Mouse (Mus musculus) C2C12 (cell line): ENCODE results near the gene Thbd. TPM values are rescaled to one million over a fixed set of nuclear protein-coding genes. Genes with fewer than 3 reads are reported as not detected.

Source experiments
- H3K27me3 ChIP-seq: one replicate; pipeline ENCODE4 v1.6.1; 2011; ENCODE audit not compliant: control insufficient read depth, insufficient read depth, insufficient read length
- H3K36me3 ChIP-seq: one replicate; pipeline ENCODE4 v1.6.1; 2011; ENCODE audit not compliant: control insufficient read depth, insufficient read depth
- H3K4me3 ChIP-seq: one replicate; pipeline ENCODE4 v1.5.1; 2011; ENCODE audit warnings: mild to moderate bottlenecking, control low read depth; ENCODE audit not compliant: poor library complexity, insufficient read depth, severe bottlenecking
- H3K79me2 ChIP-seq: one replicate; pipeline ENCODE4 v1.6.1; 2011; ENCODE audit not compliant: control insufficient read depth, insufficient read depth
- H3K79me3 ChIP-seq: one replicate; pipeline ENCODE4 v1.6.1; 2011; ENCODE audit warnings: low read depth, control low read depth
- H3ac ChIP-seq: one replicate; pipeline ENCODE3; 2011; ENCODE audit warnings: low read depth; ENCODE audit not compliant: control insufficient read depth, insufficient read length
- CEBPB ChIP-seq: IDR thresholded peaks from one replicate; pipeline ENCODE4 v1.6.1; 2011; ENCODE audit warnings: low read depth, mild to moderate bottlenecking, control low read depth, moderate library complexity
- CTCF ChIP-seq: IDR thresholded peaks from one replicate; pipeline ENCODE4 v1.5.1; 2011; ENCODE audit not compliant: control insufficient read depth, insufficient read depth, insufficient read length
- FOSL1 ChIP-seq: IDR thresholded peaks from one replicate; pipeline ENCODE4 v1.8.0; 2011; ENCODE audit warnings: mild to moderate bottlenecking, low read length; ENCODE audit not compliant: poor library complexity, insufficient read depth, severe bottlenecking
- MAX ChIP-seq: IDR thresholded peaks from one replicate; pipeline ENCODE4 v1.6.1; 2011; ENCODE audit warnings: mild to moderate bottlenecking, control low read depth
- MYOD1 ChIP-seq: IDR thresholded peaks from one replicate; pipeline ENCODE4 v1.6.1; 2011; ENCODE audit warnings: low read depth; ENCODE audit not compliant: control insufficient read depth, insufficient read length
- MYOG ChIP-seq: IDR thresholded peaks from one replicate; pipeline ENCODE4 v1.6.1; 2011; ENCODE audit not compliant: control insufficient read depth, insufficient read length; ENCODE audit errors: extremely low read depth
- USF1 ChIP-seq: IDR thresholded peaks from one replicate; pipeline ENCODE4 v1.6.1; 2011; ENCODE audit warnings: low read depth, mild to moderate bottlenecking, control low read depth, moderate library complexity
- polyA plus RNA-seq: library from polyadenylated mRNA; unstranded; fragments of >200 nt; fragmentation: generic; extraction: Trizol; gene quantifications from one replicate; pipeline ENCODE4 v1.2.1, GENCODE M21; 2012; ENCODE audit warnings: missing spikeins

Gene Thbd
- polyA plus RNA-seq, 1 experiment, result 4.2 TPM

- Histone ChIP-seq H3K27me3 (no peaks in the 10 kb centered on the region), H3K79me2 (no peaks in the 10 kb centered on the region), H3ac (no peak overlapping the region), H3K4me3 (no peak overlapping the region), H3K36me3 (no peaks in the 10 kb centered on the region), H3K79me3 (no peaks in the 10 kb centered on the region)
- peak; percentile 85 for TF ChIP-seq MYOD1
- TF ChIP-seq MAX, result no peak
- no peak for TF ChIP-seq FOSL1
- TF ChIP-seq MYOG, result no peak
Observed at GRCm38 (mm10) chr2:148421112-148421511, 13.1 kb upstream of the Thbd start.

- no peak for TF ChIP-seq MYOG
- TF ChIP-seq CTCF, result no peak
- TF ChIP-seq CEBPB, result no peak
- no peak for TF ChIP-seq MAX
- no peak for TF ChIP-seq MYOD1
- no peak for TF ChIP-seq USF1
- TF ChIP-seq FOSL1, result no peak
- Histone ChIP-seq H3K79me2 (no peaks in the 10 kb centered on the region), H3K4me3 (no peak overlapping the region), H3K36me3 (no peaks in the 10 kb centered on the region), H3K27me3 (no peaks in the 10 kb centered on the region), H3K79me3 (no peaks in the 10 kb centered on the region), H3ac (no peak overlapping the region)
Observed at GRCm38 (mm10) chr2:148419776-148420175, 11.8 kb upstream of the Thbd start.

DNA sequence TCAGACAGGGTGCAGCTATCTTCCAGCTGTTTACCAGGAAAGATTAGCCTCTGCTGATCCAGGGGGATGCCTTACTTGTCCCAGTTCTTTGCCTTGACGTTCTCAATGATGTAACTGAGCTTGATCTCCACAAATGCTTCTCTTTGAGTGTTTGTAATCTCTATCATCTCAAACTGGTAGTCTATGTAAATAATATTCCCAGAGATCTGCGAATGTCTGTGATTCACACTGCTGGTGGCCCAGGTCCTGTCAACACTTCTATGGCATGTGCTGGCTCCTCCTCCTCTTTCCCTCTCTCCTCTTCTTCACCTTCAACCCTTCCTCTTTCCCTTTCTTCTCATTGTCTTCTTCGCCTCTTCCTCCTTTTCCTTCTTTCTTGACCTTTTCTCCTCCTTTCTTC is 11.2 kb upstream of the Thbd start:
- Histone ChIP-seq H3ac (no peak overlapping the region), H3K79me2 (no peaks in the 10 kb centered on the region), H3K4me3 (no peak overlapping the region), H3K36me3 (no peaks in the 10 kb centered on the region), H3K27me3 (no peaks in the 10 kb centered on the region), H3K79me3 (no peaks in the 10 kb centered on the region)
- TF ChIP-seq MYOD1 (no peak), CTCF (no peak), USF1 (no peak), MYOG (no peak), CEBPB (no peak), FOSL1 (no peak), MAX (no peak)

DNA sequence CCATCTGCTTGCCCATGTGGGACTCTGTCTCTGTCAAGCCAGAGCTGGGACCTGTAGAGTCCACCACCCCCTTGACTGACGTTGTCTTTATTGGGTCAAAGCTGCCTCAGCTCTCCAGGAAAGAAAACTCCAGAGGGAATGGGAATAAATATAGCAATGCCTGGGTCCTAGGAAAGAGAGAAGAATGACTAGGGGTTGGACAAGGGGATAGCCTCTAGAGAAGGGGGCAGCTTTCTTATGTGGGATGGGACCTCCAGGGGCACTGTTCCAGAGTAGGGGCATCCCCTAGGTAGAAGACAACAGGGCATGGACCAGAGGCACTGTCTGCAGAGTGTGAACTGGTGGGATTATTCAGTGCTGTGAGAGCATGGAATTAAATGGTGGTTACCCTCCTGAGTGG is 1.8 kb upstream of the Thbd start:
- no peak overlapping the region for H3ac ChIP-seq
- no peaks in the 10 kb centered on the region for H3K79me3 ChIP-seq
- no peaks in the 10 kb centered on the region for H3K36me3 ChIP-seq
- no peaks in the 10 kb centered on the region for H3K27me3 ChIP-seq
- H3K4me3 ChIP-seq, result no peak overlapping the region
- peaks cover 18% of the 10 kb centered on the region for H3K79me2 ChIP-seq
- TF ChIP-seq MAX, result no peak
- no peak for TF ChIP-seq MYOG
- TF ChIP-seq CTCF, result no peak
- TF ChIP-seq USF1, result no peak
- TF ChIP-seq MYOD1, result no peak
- no peak for TF ChIP-seq FOSL1
- TF ChIP-seq CEBPB, result no peak

DNA sequence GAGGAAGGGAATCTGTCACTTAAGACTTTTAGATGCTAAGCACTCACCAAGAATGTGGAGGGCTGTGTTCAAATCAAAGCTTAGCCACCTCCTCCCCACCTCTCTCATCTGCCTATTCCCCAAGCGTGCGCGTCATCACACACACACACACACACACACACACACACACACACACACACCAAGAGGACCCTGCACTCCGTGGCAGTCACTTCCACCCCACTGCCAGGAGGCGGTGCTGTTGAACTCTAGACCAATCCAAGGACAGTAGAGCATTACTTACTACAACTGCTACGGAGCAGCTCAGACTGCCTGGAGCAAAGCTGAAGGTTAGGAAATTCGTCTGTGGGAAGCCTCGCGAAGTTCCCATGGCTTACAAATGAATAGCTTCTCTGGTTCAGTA is 1.2 kb upstream of the Thbd start:
- Histone ChIP-seq H3K27me3 (no peaks in the 10 kb centered on the region), H3K79me2 (peaks cover 18% of the 10 kb centered on the region), H3K36me3 (no peaks in the 10 kb centered on the region), H3ac (no peak overlapping the region), H3K4me3 (no peak overlapping the region), H3K79me3 (no peaks in the 10 kb centered on the region)
- TF ChIP-seq MYOG, result no peak
- TF ChIP-seq CTCF, result peak; percentile 94

- Histone ChIP-seq H3K79me3 (no peaks in the 10 kb centered on the region), H3K36me3 (no peaks in the 10 kb centered on the region), H3K27me3 (no peaks in the 10 kb centered on the region), H3ac (no peak overlapping the region), H3K79me2 (peaks cover 18% of the 10 kb centered on the region), H3K4me3 (no peak overlapping the region)
- TF ChIP-seq CEBPB (no peak), MYOD1 (no peak), USF1 (no peak), FOSL1 (no peak), MYOG (no peak), CTCF (no peak), MAX (no peak)
Observed at GRCm38 (mm10) chr2:148408761-148409120, 753 bp upstream of the Thbd start.
